Mouse (Mus musculus) embryo, embryonic 11.5 days (tissue): ENCODE measurements around the gene Tpk1.

Source experiments
- DNase-seq: peaks from one replicate; pipeline ENCODE4 v3.0.0-alpha.2; 2012; ENCODE audit warnings: low read depth, low spot score

The Tpk1 gene

DNA sequence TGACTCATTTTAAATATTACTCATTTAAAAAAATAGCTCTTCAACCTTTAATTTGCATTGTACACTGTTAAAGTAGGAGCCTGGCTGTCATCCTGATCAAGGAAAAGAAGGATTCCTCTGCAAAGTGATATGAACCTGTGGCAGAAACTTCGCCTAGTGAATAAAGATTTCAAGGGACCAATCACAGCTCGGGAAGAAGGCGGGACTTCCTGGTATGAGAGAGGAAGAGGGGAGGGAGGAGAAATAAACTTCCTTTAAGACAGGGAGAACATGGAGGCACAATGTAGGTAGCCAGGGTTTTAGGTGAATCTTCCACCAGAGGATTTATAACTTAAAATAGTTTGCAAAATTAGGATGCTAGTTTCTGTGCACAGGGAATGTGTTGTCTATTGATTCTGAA is 223.9 kb downstream of the Tpk1 start:
- DNase-seq: no peak

DNA sequence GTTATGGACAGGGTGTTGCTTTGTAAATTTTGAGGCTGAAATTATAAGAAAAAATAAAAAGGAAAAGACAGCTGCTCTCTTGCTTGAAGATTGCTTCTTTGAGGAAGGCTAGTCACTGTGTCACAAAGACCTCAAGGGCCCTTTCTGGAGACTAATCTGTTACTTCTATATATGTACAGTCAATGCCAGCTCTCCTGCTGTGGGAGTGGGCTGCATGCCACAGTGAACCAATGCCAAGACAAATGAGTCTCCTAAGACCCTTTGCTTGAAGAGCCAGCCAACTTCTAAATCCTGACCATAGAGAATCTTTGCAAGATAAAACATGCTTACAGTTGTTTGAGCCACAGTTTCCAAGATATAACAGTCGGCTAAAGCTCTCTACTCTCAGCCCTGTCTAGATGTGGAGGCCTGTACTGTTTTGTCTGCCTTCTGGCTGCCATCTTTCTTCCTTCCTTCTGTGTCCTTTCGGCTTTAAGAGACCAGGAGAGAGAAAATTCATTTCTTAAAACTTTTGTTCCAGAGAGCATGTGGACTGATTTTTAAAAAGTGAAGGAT is 230.0 kb downstream of the Tpk1 start:
- no peak for DNase-seq

DNA sequence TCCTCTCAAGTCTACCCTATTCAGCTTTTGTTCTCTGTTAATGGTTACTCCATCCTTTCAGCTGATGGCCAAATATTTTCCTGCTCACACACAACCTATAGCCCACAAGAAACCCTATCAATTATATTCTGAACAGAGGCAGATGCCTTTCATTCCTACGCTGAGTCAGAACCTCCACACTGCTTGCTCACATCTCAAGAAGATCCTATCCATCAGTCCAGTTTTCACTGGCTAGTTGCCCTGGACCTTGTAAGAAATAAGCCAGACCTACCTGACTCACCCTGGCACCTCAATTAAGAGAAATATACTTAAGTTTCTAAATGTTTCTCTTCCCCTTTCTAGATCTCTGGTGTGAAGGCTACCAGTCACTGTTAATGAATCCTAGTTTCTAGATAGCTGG is 231.7 kb downstream of the Tpk1 start:
- no peak for DNase-seq

DNA sequence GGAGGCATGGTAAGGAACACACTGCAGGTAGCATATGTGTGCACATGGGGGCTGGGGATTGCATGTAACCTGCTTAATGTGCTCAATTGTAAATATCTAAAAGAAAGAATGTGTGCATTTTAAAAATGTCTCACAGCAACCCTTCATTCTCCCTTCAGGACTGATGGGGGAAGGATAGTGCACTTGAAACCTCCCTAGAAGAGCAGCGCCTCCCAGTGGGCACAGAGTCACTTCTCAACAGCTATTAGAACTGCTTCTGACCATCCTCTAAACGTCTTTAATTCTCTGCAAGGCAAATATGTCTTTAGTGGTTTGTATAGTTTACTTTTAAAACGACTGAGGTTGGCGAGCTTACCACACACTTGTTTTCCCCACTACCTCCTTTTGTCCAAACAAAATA is 241.1 kb downstream of the Tpk1 start:
- DNase-seq: no peak

DNA sequence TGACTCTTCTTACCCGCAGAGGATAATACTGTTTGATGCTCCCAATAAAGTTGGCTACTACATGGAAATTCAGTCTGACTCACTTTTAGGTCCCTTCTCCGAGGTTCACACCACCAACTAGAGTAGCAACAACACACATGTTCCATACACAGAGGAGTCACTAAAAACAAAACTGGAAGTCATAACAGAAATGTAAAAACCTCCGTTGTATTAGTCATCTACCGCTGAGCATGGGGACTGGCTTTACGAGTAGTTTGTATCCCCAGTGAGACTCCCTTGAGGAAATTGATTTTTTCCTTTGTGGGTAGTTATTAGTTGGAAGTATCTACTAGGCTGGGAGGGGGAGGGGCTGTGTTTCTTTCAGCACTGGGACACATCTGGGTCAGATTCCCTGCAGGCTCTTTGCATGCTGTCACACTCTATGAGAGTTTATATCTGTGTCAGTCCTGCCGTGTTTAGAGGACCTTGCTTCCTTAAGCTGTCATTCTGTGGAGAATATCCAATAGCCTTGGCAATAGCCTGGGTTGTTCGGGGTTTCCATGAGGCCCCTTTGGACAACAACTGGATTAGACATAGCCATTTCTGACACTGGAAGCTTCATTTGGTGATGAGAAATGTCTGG is 245.6 kb downstream of the Tpk1 start:
- no peak for DNase-seq

DNA sequence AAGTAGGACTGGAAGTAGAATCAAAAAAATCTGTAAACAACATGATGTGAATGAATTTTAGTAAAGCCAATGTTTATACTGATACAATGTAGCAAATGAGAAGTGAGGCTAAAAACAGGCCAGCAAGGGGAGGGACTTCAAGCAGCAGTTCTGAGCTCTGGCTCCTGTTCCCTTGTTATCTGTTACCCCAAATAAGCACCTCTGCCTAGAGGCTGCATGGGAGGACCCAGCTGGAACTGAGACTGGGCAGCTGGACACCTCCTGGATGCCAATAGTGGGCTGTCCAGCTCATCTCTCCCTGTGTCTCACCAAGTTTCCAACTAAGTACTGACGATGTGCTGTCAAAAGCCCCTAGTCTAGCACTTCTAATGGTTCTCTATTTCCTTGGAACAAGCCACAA is 257.1 kb downstream of the Tpk1 start:
- no peak for DNase-seq

DNA sequence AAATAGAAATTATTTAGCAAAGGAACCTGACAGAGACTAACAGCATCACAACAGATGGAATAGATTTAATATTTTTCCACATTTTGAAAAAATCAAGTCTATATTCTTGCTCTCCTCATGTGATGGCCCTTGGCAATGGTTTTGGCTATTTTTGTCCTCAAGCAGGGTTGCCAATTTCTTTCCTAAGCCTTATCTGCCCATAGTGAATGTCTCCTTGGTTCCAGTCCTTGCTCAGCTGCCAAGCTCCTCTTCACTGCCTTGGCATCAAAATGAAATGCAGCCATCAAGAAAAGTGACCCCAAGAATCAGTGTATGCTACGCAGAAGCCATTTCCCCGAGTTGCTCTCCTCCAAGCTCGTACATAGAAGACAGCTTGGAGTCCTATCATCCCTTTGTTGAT is 263.0 kb downstream of the Tpk1 start:
- DNase-seq: no peak

DNA sequence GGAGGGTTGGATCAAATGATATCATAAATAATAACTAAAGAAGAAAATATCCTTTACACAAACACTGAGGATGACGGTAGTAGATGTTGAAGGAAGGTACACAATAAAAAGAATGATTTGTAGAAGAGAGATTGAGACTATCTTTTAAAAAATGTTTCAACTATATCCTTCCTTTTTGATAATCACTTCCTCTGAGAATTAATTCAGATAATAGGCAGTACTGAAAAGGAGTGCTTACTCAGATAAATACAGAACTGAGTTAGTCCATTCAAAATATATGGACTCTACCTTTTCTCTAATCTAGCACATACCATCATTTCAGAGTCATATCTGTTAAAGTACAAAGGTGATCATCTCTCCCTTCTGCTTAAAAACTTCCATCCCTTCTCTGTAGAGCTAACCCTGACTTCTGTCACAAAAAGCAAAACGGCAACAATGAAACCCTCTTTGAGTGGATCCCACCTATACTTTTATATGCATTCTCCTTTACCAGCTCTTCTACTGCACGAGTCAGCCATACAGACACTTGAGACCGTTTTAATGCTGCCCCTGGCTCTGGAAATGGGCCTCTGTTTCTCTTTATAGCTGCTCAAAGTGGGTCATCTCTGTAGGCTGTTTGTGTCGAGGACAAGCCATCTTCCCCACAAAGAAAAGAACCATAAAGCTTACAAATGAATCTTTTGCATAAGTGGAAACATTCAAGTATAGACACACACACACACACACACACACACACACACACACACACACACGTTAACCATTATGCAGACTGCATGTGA is 263.7 kb downstream of the Tpk1 start:
- DNase-seq: no peak

DNA sequence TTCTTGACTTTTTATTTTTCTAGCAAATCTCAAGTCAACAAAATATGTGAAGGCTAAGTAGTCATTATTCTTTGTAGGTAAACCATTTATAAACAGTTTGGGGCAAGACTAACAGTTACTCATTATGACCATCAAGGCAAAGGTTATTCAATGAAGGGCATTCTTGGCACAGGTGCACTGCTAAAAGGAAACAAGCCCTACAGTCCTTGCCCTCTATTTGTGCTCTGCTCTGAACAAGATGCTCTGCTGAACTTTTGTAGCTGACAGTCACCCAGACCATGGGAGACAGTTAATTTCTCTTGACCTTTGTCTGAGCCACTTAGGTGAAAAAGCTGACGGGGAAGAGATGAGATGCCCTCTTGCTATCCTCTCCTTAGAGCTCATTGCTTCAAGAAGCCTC is 269.7 kb downstream of the Tpk1 start:
- no peak for DNase-seq

DNA sequence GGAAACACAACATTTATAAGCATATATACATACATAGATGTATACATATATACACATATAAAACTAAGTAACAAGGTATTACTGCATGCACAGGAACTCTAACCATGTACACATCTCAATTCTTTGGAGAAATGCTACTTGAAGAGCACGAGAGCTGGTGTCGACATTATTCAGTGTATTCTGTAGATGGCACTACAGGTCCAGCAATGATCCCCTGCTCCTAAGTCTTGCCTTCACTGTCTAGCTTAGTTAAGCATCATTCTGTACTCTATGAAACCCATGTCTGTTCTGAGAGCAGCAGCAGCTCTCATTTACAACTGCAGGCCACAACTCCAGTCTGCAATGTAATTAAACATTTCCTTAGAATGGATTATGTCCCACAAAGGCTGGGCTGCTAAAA is 270.5 kb downstream of the Tpk1 start:
- DNase-seq: no peak

DNA sequence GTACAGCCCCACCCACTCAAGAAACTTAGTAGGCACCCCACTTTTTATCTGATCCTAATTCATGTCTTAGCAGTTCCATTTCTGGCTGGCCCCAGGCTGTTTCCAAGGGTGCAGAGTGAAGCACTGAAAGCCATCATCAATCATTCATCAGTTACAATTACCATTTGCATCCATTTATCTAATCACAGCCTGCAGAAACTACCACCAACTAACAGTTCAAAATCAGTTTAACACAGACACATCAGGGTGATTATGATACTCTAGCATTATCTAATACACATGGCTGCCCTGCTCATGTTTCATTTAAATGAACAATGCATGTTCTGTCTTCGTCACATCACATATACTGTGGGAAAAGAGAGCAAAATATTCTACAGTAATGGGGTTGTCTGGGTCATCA is 274.7 kb downstream of the Tpk1 start:
- no peak for DNase-seq

DNA sequence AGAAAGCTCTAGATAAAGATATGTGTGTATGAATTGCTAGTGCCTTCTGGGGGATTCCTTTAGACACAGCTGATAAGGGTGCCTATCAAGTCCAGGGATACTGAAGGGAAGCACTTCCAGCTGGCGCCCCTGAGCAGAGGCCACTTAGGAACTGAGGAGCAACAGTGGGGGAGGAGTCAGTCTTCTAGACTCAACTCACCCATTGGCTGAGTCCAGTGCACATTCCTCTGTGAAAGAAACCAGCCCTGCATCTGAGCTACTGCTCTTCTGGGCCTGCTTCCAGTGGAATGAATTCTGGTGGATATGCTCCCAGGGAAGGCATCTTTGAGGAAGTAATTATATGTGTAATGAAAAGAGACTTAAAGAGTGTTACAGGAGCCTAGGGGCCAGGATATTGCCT is 278.8 kb downstream of the Tpk1 start:
- DNase-seq: no peak

DNA sequence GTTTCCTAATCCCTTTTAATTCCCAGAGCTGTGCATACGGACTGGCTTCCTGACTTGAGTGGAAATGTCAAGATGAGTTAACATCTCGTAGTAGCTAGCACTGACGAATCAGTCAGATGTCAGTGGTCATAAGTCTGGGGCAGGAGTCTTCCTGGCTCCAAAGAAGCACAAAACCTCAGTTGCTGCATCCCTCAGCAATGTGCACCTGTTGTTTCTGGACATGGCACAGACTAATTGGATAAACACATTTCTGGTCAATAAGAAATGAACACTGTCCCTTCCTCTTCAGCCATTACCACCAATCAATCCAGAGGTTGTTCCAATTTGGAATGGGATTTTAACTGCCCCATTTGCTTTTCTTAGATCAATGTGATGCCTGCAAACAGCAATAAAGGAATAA is 281.2 kb downstream of the Tpk1 start:
- DNase-seq: no peak

DNA sequence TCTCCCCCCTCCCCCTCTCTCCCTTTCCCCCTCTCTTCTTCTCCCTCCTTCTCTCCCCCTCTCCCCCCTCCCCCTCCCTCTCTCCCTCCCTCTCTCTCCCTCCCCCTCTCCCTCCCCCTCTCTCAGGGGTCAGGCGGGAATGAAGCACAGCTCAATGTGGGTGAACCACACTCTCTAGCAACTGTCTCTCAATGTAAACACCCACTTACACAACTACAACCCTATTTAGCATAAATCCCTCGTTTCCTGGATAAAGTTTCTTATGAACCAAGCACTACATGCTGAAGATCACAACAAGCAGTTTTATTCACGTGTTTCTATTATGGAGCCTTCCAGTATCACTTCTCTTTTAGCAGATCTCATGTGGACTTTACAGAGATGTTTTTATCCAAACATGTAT is 281.8 kb downstream of the Tpk1 start:
- no peak for DNase-seq

DNA sequence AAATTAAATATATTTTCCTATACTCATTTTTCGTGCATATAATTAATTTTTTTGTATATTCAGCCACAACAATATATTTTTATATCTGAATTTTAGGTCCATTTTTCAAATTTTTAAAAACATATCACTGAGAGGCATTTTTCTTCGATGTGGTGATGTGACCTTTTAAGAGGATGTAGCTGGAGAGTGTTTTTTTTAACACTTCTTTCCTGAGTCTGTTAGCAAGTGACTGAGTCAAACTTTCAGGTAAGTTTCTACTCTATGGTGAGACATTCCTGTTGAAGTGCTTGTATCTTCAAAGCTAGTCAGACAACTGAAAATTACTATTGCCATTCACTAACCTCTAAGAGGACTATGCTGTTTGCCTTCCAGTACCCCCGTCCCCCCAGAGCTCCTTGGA is 283.3 kb downstream of the Tpk1 start:
- DNase-seq: no peak

DNA sequence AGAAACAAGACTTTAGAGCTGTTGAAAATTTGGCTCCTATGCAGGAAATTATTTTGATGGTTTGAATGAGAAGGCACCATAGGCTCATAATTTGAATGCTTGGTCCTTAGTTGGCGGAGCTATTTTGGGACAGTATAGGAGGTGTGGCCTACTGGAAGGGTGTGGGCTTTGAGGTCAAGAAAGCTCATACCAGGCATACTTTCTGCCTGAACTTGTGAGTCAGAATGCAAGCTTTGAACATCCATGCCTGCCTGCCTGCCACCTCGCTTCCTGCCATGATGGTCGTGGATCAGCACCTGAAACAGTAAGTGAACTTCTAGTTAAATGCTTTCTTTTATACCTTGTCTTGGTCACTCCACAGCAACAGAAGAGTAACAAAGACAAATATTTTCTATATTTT is 283.8 kb downstream of the Tpk1 start:
- no peak for DNase-seq

DNA sequence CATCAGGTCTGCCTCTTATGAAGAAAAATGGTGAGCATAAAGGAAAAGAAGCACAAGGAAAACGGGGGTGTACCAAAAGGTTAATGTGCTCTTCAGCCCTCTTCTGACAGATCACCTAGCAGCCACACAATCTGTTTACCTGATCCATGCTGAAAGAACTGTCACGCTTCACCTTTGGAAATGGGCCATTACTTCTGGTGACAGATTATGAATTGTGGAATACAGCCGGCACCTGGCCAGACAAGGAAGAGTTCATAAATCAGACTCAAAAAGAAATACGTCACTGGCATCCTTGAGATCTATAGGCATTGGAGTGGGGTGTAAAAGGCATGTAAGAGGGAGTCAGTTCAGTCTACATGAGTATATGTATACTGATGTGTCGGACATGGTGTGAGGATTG is 292.9 kb downstream of the Tpk1 start:
- DNase-seq: no peak

DNA sequence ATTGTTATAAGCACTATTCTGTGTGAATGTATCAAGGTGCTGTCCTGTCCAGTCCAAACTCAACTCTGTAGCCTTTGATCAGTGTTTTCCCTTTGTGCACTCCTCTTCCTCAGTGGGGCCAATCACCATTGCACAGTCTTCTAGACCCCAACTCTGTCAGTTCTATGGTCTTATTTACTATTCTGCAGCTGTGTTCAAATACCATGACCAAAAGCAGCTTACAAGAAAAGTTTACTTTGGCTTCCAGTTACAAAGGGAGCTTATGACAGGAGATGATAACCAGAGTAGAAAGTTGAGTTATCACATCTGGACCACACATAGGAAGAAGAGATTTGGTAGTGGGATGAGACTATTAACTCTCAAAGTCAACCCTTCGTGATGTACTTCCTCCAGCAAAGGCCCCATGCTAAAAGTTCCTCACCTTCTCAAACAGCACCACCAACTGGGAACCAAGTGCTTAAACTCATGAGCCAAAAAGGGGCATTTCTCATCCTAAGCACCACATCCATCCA is 298.6 kb downstream of the Tpk1 start:
- DNase-seq: no peak

DNA sequence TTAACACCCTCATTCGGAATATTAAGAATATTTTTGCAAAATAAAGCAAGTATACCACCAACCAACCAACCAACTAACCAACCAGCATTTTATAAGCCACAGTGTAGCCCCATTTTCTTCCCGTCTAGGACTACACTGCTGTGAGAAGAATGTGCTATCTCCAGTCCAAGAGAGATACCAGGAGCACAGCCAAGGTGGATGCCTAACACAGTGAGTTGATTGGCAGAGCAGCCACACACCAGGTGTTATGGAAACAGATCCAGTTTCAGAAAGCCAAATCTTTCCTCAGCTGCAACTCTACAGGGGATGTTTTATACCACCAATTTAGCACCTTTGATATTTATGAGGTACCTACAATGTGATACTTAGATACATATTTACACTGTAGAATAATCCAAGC is 299.1 kb downstream of the Tpk1 start:
- no peak for DNase-seq

DNA sequence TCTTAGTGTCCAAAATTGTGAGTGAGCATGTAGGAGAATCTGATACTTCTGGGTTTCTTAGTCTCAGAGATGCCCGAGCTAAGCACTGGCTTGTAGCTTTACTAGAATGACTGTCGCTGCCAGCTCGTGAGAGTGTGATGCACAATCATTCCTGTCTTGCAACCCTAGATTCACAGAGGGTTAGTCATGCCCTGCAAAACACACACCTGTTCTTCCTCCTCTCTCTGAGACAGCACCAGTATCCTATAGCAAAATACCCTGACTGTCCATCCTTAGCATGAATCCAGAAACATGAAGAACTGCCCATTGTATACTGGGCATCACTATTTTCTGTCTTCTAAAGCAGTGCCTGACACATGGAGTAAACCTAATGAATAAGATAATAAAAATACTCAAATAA is 302.2 kb downstream of the Tpk1 start:
- DNase-seq: no peak

DNA sequence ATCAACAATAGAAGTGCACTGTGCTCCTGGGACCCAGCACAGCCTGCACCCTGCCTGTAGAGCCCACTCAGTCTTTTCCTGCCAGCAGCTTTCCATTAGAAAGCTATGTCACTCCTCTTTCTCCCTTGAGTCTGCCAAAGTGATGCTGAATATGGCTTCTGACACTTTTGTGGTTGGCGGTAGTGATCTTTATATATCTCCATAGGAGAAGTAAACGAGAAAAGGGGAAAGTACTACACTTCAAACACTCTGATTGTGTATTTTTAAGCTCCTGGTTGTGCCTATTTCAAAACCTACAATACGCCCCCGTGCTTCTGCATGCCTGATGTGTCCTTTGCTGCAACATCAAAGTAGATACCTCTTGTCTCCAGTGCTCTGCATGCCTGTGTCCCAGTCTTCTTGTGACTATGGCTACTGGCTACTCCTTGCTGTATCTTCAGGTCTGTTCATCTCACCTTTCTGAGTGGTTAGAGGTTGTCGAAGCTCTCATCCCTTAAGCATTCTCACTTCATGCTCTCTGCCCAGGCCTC is 302.7 kb downstream of the Tpk1 start:
- no peak for DNase-seq

DNA sequence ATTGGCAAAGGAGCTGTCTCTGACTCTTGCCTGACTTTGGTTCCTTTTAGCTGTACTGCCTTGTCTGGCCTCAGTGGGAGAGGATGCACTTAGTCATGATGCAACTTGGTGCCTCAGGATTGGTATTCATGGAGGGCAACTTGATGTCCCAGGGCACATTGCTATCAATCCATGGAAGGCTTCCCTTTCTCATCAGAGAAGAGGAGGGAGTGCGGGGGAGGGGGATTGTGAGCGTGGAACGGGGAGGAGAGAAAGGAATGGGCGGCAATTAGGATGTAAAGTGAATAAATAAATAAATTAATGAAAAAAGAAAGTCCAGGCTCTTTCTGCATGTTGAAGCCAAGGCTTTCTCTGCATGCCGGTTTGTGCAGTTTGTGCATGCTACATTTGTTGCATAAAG is 304.8 kb downstream of the Tpk1 start:
- no peak for DNase-seq

DNA sequence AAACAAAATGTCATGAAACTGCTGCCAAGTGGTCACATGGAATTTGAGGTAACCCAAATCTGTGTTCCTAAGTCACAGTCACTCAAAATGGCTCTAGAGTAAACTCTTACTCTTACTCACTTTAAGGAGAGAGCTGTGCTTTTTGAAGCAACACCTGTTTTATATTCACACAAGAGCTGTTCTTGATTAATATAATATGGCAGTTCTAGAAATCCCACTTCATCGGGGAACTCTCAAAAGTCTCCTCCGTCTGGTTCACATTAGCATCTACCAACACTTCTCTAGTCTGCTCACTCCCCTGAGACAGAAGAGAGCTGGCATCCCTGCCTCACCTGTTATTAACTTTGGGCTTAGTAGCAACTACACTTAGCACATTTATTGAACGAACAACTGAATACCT is 305.9 kb downstream of the Tpk1 start:
- no peak for DNase-seq
